Mouse (Mus musculus): Measurements from ENCODE around the gene Ppie. TPM values are rescaled to one million over a fixed set of nuclear protein-coding genes. Genes with fewer than 3 reads are reported as not detected.
"Not testable (repeated sequence)": the region's sequence is repeated elsewhere in the genome, so short reads cannot be mapped to it uniquely, and the experiment has no call there.

Ppie gene
- total RNA-seq, 2 experiments from 2014 or later: 42.5 to 43.1 TPM

- not testable (repeated sequence) for DNase-seq
These were observed 25.1 kb downstream of the Ppie start for GRCm38 (mm10) chr4:123114651-123115050.

- no peak for DNase-seq
These were observed 27.5 kb downstream of the Ppie start for GRCm38 (mm10) chr4:123112216-123112764.

DNA sequence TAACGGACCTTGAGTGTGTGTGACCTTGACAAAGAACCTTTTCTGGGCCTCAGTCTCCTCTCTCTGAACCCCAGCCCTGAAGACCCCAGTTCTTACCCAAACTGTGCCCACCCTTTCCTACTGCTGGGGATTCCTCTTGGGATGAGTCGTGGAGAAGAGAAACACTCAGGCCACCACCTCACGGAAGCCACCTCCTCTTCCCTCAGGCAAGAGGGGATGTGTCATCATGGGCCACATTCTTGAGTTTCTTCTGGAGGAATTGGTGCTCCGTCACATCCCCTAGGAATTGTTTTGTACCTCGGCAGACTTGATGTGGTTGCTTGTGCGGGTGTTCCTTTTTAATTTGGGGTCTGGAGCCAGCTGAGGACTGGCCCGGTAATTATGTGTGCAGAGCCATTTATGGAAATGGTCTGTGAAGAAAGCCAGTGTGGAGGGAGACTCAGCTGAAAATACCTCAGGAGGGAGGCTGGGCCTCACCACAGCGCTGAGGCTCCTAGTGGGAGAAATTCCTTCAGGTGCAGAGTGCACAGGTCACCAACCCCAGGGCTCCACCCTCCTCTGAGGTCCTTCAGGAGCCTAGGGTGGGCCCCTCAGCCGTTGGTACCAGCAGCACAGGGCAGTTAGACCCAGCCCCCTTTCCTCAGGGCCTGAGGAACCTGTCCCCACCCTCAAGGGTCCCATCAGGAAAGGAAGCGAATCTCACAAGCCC lies 28.3 kb downstream of the Ppie start:
- not testable (repeated sequence) for DNase-seq

DNA sequence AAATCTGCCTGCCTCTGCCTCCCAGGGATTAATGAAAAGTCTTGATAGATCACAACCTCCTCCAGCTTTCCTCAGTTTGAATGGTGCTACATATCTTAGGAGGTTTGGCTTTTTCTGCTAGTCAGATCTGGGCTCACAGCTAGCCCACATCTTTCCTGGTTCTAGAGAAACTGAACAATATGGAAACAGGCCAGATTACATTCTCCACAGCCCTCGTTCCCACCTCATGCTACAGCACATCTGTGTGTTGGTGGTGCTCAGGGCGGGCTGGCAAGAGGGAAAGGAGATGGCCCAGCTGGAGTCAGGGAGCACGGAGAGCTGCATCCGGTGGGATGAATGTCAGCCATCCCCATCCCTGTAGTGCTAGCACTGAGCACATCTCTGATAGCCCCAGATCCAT lies 29.0 kb downstream of the Ppie start:
- no peak for DNase-seq

- DNase-seq: no peak
These were observed 31.7 kb downstream of the Ppie start for GRCm38 (mm10) chr4:123108056-123108455.

DNA sequence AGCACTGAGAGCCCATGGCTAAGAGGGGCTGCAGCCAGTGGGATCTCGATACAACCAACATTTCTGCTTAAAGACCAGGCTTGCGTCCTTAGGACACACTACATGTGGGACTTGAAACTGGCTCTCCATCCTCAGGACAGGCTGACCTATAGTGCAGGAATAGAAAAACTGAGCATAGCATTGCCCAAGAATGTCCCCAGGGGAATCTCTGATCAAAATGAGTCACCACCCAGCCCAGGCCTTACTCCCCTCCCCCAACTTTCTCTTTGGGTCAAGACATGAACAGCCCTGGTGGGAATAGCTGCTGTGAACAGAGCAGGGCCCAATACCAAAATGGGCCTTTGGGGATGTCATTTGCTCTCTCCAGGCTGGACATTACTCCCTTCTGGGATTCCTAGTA lies 32.9 kb downstream of the Ppie start:
- peak; percentile 30 for DNase-seq

GRCm38 (mm10) chr4:123105929-123106328 lies 33.8 kb downstream of the Ppie start:
- not testable (repeated sequence) for DNase-seq

DNA sequence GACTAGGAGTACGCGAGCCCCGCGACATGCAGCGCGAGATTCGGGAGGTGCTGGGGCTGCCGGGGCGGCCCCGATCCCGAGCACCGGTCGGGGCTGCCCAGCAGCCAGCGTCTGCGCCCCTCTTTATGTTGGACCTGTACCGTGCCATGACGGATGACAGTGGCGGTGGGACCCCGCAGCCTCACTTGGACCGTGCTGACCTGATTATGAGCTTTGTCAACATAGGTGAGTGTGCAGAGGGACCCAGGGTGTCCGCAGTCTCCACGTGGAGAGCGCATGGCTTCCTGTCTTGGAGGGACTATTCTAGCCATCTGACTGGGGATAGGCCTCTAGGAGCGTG lies 34.3 kb downstream of the Ppie start:
- DNase-seq: no peak

DNA sequence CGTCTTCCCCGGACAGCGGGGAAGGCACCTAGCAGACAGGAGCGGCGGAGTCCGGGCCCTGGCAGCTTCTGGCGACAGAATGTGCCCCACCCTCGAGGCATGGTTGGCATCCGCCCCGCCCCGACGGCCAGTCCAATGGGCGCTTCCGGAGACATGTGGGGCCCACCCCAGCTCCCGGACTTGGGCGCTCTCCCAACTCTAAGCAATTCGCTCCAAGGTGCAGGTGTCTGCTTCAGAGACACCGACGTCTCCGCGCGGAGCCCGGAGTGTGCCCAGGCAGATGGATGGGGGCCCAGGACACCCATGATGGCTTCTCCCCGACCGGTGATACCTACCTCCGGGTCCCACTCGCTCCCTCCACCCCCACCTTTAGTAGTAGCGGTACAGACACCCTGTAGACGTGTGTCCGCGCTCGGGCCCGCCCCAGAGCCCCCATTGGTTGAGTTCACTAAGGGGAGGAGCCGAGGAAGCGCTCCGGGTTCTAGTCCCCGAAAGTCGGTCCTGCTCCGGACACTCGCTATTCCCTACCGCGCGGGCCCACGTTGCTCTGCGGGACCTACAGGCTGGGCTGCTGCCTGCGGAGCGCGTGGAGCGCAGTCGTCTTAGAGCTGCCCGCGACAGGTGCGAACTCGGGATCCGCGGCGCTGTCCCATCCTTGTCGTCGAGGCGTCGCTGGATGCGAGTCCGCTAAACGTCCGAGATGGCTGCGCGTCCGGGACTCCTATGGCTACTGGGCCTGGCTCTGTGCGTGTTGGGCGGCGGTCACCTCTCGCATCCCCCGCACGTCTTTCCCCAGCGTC lies 34.9 kb downstream of the Ppie start, which contains the start of gene Bmp8b:
Gene Bmp8b (plus strand): TSS at position 515 of the 800 bp plus-strand sequence.
- no peak for DNase-seq

DNA sequence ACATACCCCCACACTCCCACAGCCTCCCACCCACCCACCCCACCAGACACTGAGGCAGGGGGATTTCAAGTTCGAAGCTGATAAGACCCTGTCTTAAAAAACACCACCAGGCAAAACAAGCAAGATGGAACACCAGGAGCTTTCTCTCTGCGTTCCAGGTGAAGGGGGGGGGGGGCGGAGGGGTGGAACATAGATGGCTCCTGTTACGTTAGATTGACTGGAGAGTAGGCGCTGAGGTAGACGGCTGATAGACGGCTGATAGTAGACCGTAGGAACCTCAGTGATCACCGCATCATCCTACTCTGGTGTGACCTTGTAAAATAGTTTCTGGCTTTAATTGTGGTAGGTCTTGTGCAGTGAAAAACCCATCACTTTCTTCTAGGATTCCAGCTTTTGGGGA lies 45.9 kb downstream of the Ppie start:
- DNase-seq: no peak

DNA sequence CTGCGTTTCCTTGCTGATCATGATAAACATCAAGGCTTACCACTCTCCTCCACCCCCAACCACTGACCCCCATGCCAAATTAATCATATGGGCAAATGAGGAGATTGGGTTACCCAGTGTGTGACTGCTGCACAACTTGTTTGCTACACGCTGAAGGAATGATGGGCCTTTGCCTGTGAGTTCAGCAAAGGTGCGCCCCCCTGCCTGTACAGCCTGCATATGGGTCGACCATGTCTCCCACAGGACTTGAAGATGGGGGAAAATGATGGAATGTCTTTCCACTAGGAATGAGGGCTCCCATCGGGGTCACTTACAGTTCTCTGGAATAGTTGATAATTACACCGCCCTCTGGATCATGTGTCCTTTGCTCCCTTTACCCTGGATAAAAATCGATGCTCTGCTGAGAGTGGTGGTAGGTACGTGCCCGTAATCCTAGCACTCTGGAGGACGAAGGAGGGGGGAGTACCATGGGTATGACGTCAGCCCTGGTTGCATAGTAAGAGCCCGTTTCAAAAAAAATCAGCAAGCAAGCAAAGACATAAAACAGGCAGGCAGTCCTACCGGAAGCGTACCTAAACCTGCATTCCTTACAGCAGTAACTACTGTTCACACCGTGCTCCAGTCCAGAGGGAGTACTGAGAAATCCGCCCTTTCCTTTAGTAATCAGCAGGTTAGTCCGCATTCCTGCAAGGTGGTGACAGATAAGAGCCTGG lies 46.5 kb downstream of the Ppie start:
- DNase-seq: no peak

DNA sequence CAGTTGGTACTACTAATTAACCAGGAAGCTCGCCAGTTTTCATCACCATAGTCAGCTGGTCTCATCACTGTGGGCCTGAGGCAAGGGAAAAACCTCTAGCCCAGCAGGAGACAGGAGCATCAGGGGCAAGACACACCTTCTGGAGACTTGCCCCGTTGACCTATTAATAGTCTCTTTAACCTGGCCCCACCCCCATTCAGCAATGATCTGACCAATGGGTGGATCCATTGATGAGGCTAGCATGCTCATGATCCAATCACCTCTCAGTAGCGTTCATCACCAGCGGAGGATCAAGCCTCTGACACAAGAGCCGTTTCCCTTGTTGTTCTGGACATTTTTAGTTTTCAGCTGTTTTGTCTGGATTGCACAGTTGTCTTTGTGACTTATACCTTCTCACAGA lies 47.1 kb downstream of the Ppie start:
- no peak for DNase-seq

DNA sequence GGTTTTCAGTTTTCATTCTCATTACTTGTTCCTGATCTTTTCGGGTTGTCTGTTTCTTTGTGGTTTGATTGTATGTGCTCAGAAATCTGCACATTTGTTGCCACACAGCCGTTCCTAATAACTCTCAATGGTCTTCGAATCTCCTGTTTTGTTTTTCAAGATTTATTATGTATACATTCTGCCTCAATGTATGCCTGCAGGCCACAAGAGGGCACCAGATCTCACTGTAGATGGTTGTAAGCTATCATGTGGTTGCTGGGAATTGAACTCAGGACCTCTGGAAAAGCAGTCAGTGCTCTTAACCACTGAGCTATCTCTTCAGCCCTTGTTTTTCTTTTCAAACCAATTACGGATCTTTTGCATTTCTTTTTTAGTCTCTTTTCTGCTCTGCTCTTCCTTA lies 53.4 kb downstream of the Ppie start:
- no peak for DNase-seq

DNA sequence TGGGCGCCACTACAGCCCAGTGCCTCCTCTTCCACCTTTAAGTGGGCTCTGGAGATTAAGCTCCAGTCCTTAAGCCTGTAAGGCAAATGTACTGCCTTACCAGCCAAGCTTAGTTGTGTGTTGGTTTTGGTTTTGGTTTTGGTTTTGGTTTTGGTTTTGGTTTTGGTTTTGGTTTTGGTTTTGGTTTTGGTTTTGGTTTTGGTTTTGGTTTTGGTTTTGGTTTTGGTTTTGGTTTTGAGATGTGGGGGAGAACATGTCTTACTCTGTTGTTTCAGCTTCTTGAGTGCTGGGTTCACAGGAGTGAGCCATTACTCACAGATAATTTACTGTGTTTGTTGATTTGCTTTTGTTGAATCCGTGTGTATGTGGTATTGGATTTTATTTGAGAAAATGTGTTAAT lies 54.5 kb downstream of the Ppie start:
- no peak for DNase-seq

DNA sequence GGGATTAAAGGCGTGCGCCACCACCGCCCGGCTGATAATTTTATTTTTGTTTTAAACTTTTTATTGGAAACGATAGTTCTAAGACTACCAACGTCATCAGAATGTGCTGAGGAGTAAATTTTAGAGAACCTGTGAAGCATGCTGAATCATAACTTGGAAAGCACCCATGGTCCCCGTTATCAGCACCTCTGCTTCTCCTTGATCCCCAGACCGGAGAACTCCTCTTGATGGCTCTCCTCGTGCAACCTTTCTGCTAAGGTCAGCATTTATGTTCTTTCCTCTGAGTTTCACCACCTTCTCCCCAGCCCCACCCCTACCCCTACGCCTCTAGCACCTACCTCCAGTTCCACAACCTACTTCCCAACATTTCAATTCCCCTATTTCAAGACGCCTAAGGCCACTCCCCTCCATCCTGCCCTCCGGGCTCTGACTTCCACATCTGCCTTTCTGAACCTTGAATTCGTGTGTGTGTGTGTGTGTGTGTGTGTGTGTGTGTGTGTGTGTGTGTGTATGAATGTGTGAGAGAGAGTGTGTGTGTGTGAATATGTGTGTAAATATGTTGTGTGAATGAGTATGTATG lies 56.3 kb downstream of the Ppie start:
- no peak for DNase-seq

DNA sequence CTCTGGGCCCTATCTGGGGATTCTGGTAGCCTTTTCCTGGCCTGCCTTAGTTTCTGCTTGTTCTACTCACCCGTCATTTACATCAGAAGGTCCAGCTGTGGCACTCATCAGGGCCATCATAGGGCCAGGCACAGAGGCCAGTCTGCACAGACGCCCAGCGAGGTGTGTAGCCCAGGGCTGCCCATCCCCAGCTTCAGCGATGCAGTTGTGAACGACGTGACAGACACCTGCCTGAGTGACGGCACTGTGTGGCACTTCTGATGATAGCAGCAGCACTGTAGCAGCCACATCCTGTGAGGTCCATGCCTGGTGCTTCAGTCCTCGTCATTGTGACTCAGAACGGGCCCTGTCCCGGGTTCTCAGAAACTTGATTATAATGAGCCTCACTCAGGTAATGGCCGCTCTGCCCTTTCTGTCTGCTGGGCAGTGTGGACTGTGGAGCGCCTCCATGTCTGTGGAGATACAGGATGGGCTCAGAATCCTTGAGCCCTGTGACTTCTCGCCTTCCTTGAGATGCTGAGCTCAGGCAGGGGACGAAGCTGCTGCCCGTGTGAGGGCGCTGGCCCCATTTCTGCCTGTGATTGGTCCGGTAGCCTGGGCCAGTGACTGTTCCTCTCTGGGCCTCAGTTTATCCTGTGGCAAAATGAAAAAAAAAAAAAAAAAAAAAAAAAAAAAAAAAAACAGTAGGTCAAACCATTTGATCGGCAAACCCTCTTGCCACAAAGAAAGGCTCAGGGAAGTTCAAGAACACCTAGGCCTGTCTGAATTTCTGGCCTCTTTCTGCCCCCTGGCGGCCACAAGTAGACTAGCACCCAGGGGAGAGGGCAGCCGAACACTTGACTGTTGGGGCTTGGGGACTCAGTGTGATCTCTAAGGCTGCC lies 57.2 kb downstream of the Ppie start:
- DNase-seq: peak; percentile 79

DNA sequence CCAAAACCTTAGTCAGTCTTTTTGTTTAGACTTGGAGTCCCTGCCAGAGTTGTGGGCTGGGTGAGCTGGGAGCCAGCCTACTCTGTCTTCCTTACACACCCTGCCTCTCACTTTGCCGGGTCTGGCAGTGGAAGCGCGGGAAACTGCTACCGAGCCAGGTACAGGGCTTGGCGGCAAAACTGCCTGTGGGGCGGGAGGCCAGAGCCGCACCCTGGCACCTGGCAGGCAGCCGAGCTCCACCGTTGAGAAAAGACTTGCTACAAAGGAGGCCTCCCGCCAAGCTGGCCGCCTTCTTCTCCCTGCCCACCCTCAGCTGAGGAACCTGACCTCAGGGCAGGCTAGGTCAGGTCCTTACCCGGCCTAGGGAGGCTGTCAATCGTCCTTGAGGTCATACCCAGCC lies 59.0 kb downstream of the Ppie start:
- DNase-seq: peak; percentile 41

GRCm38 (mm10) chr4:123078231-123078630 lies 61.5 kb downstream of the Ppie start:
- DNase-seq: no peak
